Comparison of ENCODE assay signal across 8 mouse cellular contexts in the genomic region with DNA sequence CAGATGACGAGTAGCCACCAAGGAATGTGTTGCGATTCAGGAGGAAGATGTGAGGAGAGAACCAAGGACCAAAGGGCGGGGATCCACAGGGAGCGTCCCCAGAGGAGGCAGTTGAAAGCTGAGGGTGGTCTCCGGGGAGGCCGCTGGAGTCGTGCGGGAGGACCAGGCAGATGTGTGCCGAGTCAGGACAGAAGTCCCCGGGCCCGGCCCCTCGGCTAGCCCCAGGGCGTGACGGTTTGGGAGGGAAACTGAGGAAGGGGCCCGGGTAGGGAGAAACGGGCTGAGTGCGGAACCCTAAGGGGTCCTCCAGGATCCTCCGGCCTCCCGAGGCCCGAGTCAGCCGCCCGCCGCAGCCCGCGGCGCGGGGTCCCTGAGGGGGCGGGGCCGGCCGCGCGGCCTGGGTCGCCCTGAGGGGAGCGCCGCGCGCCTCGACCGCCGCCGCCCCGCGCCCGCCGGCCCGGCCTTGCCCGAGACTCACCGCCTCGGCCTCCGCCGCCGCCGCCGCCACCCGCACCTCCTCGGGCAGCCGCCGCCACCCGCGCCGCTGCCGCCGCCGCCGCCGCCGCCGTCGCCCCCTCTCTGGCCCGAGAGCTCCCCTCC. TPM values are rescaled to one million over a fixed set of nuclear protein-coding genes. Genes with fewer than 3 reads are reported as not detected.
A peak's percentile ranks its signal among the peaks of the same experiment; 100 is the strongest.
DNase-seq lines count a peak whose midpoint lies in the region; ATAC-seq lines count a peak whose summit lies in the region.

No protein-coding gene starts in this region.

- H3K4me2 ChIP-seq in heart, embryonic 13.5 days, result peak overlapping the region; percentile 91
- peak overlapping the region; percentile 84 for H3K4me2 ChIP-seq in midbrain, embryonic 14.5 days (ENCODE audit: low read length)

- under 1% methylated on average over 54 of the region's 70 CpGs for WGBS in heart, embryonic 13.5 days
- WGBS in midbrain, embryonic 14.5 days, result under 1% methylated on average over 33 of the region's 70 CpGs

- peak; percentile 72 for DNase-seq in cerebellum, adult 11-12 months
- DNase-seq in 3134 (ENCODE audit: extremely low read depth, insufficient read length, low spot score), result peak; percentile 19
- DNase-seq in cerebellum, postnatal 10 days, result peak; percentile 61 to 62
- DNase-seq in kidney, postnatal 14 days, result peak; percentile 33
- DNase-seq in midbrain, embryonic 14.5 days, result no peak
- no peak for DNase-seq in retina, embryonic 14.5 days (ENCODE audit: low spot score)

- peak overlapping the region; percentile 56 for H3K27ac ChIP-seq in heart, embryonic 13.5 days (replicated peaks)
- H3K27ac ChIP-seq in midbrain, embryonic 14.5 days (replicated peaks; ENCODE audit: low read depth, low read length), result peak overlapping the region; percentile 73

- H3K9ac ChIP-seq in heart, embryonic 13.5 days, result peak overlapping the region; percentile 99
- peak overlapping the region; percentile 72 for H3K9ac ChIP-seq in midbrain, embryonic 14.5 days (replicated peaks; ENCODE audit: low read length)

- H3K9me3 ChIP-seq in heart, embryonic 13.5 days, result no peaks in the 10 kb centered on the region
- no peaks in the 10 kb centered on the region for H3K9me3 ChIP-seq in midbrain, embryonic 14.5 days (ENCODE audit: control insufficient read depth, low read length)

- peaks cover 25% of the 10 kb centered on the region for H3K36me3 ChIP-seq in heart, embryonic 13.5 days
- H3K36me3 ChIP-seq in midbrain, embryonic 14.5 days (ENCODE audit: control insufficient read depth, insufficient read depth, low read length), result peaks cover 5% of the 10 kb centered on the region; the same call in 1 of the 2 replicates

- H3K27me3 ChIP-seq in heart, embryonic 13.5 days (replicated peaks), result no peaks in the 10 kb centered on the region
- no peaks in the 10 kb centered on the region for H3K27me3 ChIP-seq in midbrain, embryonic 14.5 days (ENCODE audit: control insufficient read depth, insufficient read depth, low read length)

- peaks cover 50% of the 10 kb centered on the region for H3K4me1 ChIP-seq in heart, embryonic 13.5 days
- H3K4me1 ChIP-seq in midbrain, embryonic 14.5 days (ENCODE audit: control insufficient read depth, insufficient read depth, low read length), result peaks cover 23% of the 10 kb centered on the region

- H3K4me3 ChIP-seq in heart, embryonic 13.5 days, result peak overlapping the region; percentile 96
- peak overlapping the region; percentile 59 for H3K4me3 ChIP-seq in midbrain, embryonic 14.5 days (replicated peaks; ENCODE audit: low read depth, low read length)

- no peak for ATAC-seq in cerebellum, adult (ENCODE audit: insufficient number of reproducible peaks, low FRiP score, low TSS enrichment)
- peak; percentile 10 for ATAC-seq in heart, embryonic 13.5 days (ENCODE audit: extremely low read depth, insufficient number of reproducible peaks, low FRiP score, low TSS enrichment)
- peak; percentile 48 for ATAC-seq in midbrain, embryonic 14.5 days (ENCODE audit: low FRiP score, low TSS enrichment)

RNA-seq across cellular contexts. Expression of a gene that starts 1.5 kb away (rescaled TPM):
- 6.9 and 8.4 TPM in 2 replicates for polyA plus RNA-seq in heart, embryonic 13.5 days (2015; fragmentation: Nextera tagmentation; extraction: Ambion mirVana)
- 1.7 and 5.1 TPM in 2 replicates for polyA plus RNA-seq in midbrain, embryonic 14.5 days (2014; fragmentation: Nextera tagmentation; extraction: Ambion mirVana)

RNA-seq across cellular contexts. Expression of a gene that starts 16.0 kb away (rescaled TPM):
- polyA plus RNA-seq in heart, embryonic 13.5 days (2015; fragmentation: Nextera tagmentation; extraction: Ambion mirVana), result 0.94 and 1.1 TPM in 2 replicates
- 18.3 and 19.9 TPM in 2 replicates for polyA plus RNA-seq in midbrain, embryonic 14.5 days (2014; fragmentation: Nextera tagmentation; extraction: Ambion mirVana)

RNA-seq across cellular contexts. Expression of a gene that starts 43.0 kb away (rescaled TPM):
- polyA plus RNA-seq in heart, embryonic 13.5 days (2015; fragmentation: Nextera tagmentation; extraction: Ambion mirVana), result 73.4 and 75.1 TPM in 2 replicates
- 78.0 and 81.9 TPM in 2 replicates for polyA plus RNA-seq in midbrain, embryonic 14.5 days (2014; fragmentation: Nextera tagmentation; extraction: Ambion mirVana)

RNA-seq across cellular contexts. Expression of a gene that starts 43.3 kb away (rescaled TPM):
- polyA plus RNA-seq in heart, embryonic 13.5 days (2015; fragmentation: Nextera tagmentation; extraction: Ambion mirVana), result 49.9 and 54.2 TPM in 2 replicates
- 38.3 and 47.9 TPM in 2 replicates for polyA plus RNA-seq in midbrain, embryonic 14.5 days (2014; fragmentation: Nextera tagmentation; extraction: Ambion mirVana)

RNA-seq across cellular contexts. Expression of a gene that starts 55.7 kb away (rescaled TPM):
- 11.9 and 13.6 TPM in 2 replicates for polyA plus RNA-seq in heart, embryonic 13.5 days (2015; fragmentation: Nextera tagmentation; extraction: Ambion mirVana)
- 1.8 and 3.4 TPM in 2 replicates for polyA plus RNA-seq in midbrain, embryonic 14.5 days (2014; fragmentation: Nextera tagmentation; extraction: Ambion mirVana)

Comparison
In these comparisons a context has a peak if more than half of its experiments do, and no peak if none do; other contexts are left out.
1. DNase-seq: peak in cerebellum, adult 11-12 months (single experiment), 3134 (single experiment), cerebellum, postnatal 10 days (2 of 2) and kidney, postnatal 14 days (single experiment); none in midbrain, embryonic 14.5 days (single experiment) and retina, embryonic 14.5 days (single experiment).